ENCODE assay signal across 9 mouse cellular contexts in the genomic region with DNA sequence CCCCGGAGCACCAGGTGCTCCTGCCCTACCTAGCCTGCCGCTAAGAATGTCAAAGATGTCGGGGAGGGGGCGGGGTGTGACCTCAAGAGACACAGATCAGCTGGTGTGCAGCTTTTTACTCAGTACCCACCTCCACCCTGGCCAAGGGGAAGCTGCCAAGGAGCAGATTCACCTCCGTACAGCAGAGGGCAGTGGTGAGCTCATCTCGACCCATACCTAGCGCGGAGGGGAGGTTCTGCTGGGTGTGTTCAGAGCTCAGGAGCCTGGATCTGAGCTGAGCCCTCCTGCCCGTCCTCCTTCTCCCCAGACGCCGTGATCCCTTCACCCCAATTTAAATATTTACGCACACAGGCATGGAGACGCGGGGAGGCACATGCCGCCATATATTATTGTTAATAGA.
DNase-seq lines count a peak whose midpoint lies in the region; ATAC-seq and TF ChIP-seq lines count a peak whose summit lies in the region.
"Had no signal": no experiment of that assay in that cellular context is flagged by ENCODE, and none has a peak within 500 bp of the region (broad histone marks: within the 10 kb centered on the region; RNA-seq: fewer than 3 reads in every experiment).

No protein-coding gene starts in this region.

- peak; percentile 85 for DNase-seq in MN1 (ENCODE audit: low spot score)
- DNase-seq in cerebellum, adult 2 months = peak; percentile 86 to 89
- peak; percentile 70 to 82 for DNase-seq in layer of hippocampus, adult 8-10 months (ENCODE audit: low spot score in 2 of 2)
- peak; percentile 62 for DNase-seq in lung, adult 2 months
- peak; percentile 76 for DNase-seq in ovary, postnatal 14 days (ENCODE audit: low spot score)
- peak; percentile 59 to 61 for DNase-seq in urinary bladder, adult 18-20 months (ENCODE audit: low spot score in 2 of 2)

- peak overlapping the region; percentile 49 for H3K4me3 ChIP-seq in cerebellum, adult 2 months (replicated peaks; ENCODE audit: insufficient read depth, low read depth, low read length)
- H3K4me3 ChIP-seq in lung, adult 2 months (replicated peaks; ENCODE audit: extremely low read depth, low read depth, low read length) = no peak overlapping the region

- H3K4me1 ChIP-seq in cerebellum, adult 2 months (ENCODE audit: control insufficient read depth, insufficient read depth, low read length) = no peaks in the 10 kb centered on the region; the same call in 1 of the 2 replicates
- no peaks in the 10 kb centered on the region for H3K4me1 ChIP-seq in lung, adult 2 months (ENCODE audit: control insufficient read depth, insufficient read depth, low read length)

- no peak overlapping the region for H3K27ac ChIP-seq in cerebellum, adult 2 months (ENCODE audit: insufficient read depth, low read length)
- H3K27ac ChIP-seq: macrophage had no signal

- peak; percentile 98 for TF ChIP-seq CTCF in cerebellum, adult 2 months (IDR thresholded peaks at IDR 0.05; ENCODE audit: borderline replicate concordance, insufficient read depth, low read depth, low read length)
- peak; percentile 95 for TF ChIP-seq CTCF in lung, adult 2 months (IDR thresholded peaks at IDR 0.05; ENCODE audit: insufficient read depth, low read length)

- TF ChIP-seq POLR2A in cerebellum, adult 2 months (IDR thresholded peaks at IDR 0.05; ENCODE audit: borderline replicate concordance, insufficient read depth, low read length) = no peak
- TF ChIP-seq POLR2A in lung, adult 2 months (IDR thresholded peaks at IDR 0.05; ENCODE audit: borderline replicate concordance, extremely low read depth, low read depth, low read length) = no peak

- no peaks in the 10 kb centered on the region for H3K27me3 ChIP-seq in cerebellum, adult 2 months (ENCODE audit: control insufficient read depth, insufficient read depth, low read length)

- WGBS in cerebellum, adult 2 months = 6% methylated on average over 15 of the region's 15 CpGs
- 8% methylated on average over 15 of the region's 15 CpGs for WGBS in lung, adult 2 months

- peak; percentile 96 for ATAC-seq in frontal cortex, adult (ENCODE audit: low TSS enrichment)
- peak; percentile 97 to 98 for ATAC-seq in hematopoietic stem cell, adult 5-6 weeks (replicated peaks in 1 of 2; ENCODE audit: insufficient read depth in 1 of 2, low FRiP score in 2 of 2, low TSS enrichment in 1 of 2, low read depth in 1 of 2, poor library complexity in 2 of 2, severe bottlenecking in 2 of 2)
